Mouse (Mus musculus): ENCODE results near the gene Nin. TPM values are rescaled to one million over a fixed set of nuclear protein-coding genes. Genes with fewer than 3 reads are reported as not detected.

Nin gene
- polyA plus RNA-seq, 1 experiment from 2014 or later, result 9.1 TPM

DNA sequence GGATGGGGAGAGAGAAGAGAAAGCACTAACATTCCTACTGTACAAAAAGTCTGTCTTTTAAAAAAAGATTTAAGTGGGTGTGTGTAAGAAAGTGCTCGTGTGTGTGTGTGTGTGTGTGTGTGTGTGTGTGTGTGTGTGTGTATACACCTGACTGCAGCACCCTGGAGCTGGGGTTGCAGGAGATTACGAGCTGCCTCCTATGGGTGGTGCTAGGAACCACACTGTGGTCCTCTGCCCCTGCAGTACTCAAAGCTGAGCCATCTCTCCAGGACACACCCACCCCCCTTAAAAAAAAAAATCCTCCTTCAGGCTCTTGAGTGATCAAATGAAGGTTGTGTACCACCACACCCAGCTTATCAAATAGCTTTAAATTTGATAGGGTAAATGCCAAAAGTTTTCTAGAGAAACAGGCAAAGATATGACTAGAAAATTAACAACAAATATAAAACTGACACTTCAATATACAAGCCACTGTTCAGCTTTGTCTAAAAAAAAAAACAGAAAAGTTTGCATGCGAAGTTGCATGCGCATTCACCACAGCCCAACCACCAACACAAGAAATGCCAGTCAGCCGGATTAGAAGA is 27.6 kb upstream of the Nin start:
- Histone ChIP-seq H3K9me3 (replicated peaks) (no peaks in the 10 kb centered on the region), H3K4me3 (replicated peaks) (no peak overlapping the region), H3K27ac (replicated peaks) (no peak overlapping the region), H3K4me2 (no peak overlapping the region), H3K36me3 (no peaks in the 10 kb centered on the region), H3K27me3 (replicated peaks) (no peaks in the 10 kb centered on the region), H3K9ac (replicated peaks) (no peak overlapping the region), H3K4me1 (peaks cover 8% of the 10 kb centered on the region; the same call in 1 of the 2 replicates)
- no peak for ATAC-seq (ENCODE audit: low FRiP score)
- 95% methylated on average over 5 of the region's 5 CpGs for WGBS

DNA sequence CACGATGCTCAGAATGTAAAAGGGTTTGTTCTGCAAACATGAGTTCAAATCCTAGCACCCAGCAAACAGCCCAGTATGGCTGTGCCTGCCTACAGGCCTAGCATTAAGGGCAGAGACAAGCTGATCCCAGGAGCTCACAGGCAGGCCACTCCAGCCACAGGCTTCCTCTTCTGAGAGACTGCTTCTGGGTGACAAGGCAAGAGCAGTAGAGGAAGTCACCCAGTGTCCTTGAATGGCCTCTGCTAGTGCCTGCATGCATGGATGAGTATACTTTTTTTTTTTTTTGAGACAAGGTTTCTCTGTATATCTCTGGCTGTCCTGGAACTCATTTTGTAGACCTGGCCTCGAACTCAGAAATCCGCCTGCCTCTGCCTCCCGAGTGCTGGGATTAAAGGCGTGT is 27.0 kb upstream of the Nin start:
- Histone ChIP-seq H3K4me2 (no peak overlapping the region), H3K4me1 (peaks cover 8% of the 10 kb centered on the region; the same call in 1 of the 2 replicates), H3K36me3 (no peaks in the 10 kb centered on the region), H3K9me3 (replicated peaks) (no peaks in the 10 kb centered on the region), H3K27me3 (replicated peaks) (no peaks in the 10 kb centered on the region), H3K27ac (replicated peaks) (no peak overlapping the region), H3K4me3 (replicated peaks) (no peak overlapping the region), H3K9ac (replicated peaks) (no peak overlapping the region)
- ATAC-seq (ENCODE audit: low FRiP score), result no peak
- 95% methylated on average over 5 of the region's 5 CpGs for WGBS

GRCm38 (mm10) chr12:70139871-70140270 is 26.4 kb upstream of the Nin start:
- Histone ChIP-seq H3K27ac (replicated peaks) (no peak overlapping the region), H3K4me3 (replicated peaks) (no peak overlapping the region), H3K9me3 (replicated peaks) (no peaks in the 10 kb centered on the region), H3K4me2 (no peak overlapping the region), H3K4me1 (peaks cover 8% of the 10 kb centered on the region; the same call in 1 of the 2 replicates), H3K9ac (replicated peaks) (no peak overlapping the region), H3K36me3 (no peaks in the 10 kb centered on the region), H3K27me3 (replicated peaks) (no peaks in the 10 kb centered on the region)
- WGBS, result 79% methylated on average over 4 of the region's 4 CpGs
- no peak for ATAC-seq (ENCODE audit: low FRiP score)

GRCm38 (mm10) chr12:70137626-70138025 is 24.1 kb upstream of the Nin start:
- Histone ChIP-seq H3K4me2 (no peak overlapping the region), H3K9me3 (replicated peaks) (no peaks in the 10 kb centered on the region), H3K27ac (replicated peaks) (no peak overlapping the region), H3K9ac (replicated peaks) (no peak overlapping the region), H3K36me3 (no peaks in the 10 kb centered on the region), H3K4me3 (replicated peaks) (no peak overlapping the region), H3K27me3 (replicated peaks) (no peaks in the 10 kb centered on the region), H3K4me1 (peaks cover 4% of the 10 kb centered on the region; the same call in 1 of the 2 replicates)
- ATAC-seq (ENCODE audit: low FRiP score), result no peak
- WGBS, result 84% methylated on average over 9 of the region's 9 CpGs

GRCm38 (mm10) chr12:70137095-70137494 is 23.6 kb upstream of the Nin start:
- no peaks in the 10 kb centered on the region for H3K27me3 ChIP-seq (replicated peaks)
- H3K4me3 ChIP-seq (replicated peaks), result no peak overlapping the region
- peaks cover 4% of the 10 kb centered on the region; the same call in 1 of the 2 replicates for H3K4me1 ChIP-seq
- H3K27ac ChIP-seq (replicated peaks), result no peak overlapping the region
- no peaks in the 10 kb centered on the region for H3K9me3 ChIP-seq (replicated peaks)
- WGBS, result 61% methylated on average over 4 of the region's 4 CpGs
- no peak overlapping the region for H3K9ac ChIP-seq (replicated peaks)
- ATAC-seq (ENCODE audit: low FRiP score), result no peak
- H3K36me3 ChIP-seq, result no peaks in the 10 kb centered on the region
- H3K4me2 ChIP-seq, result no peak overlapping the region

- peaks cover 7% of the 10 kb centered on the region for H3K4me1 ChIP-seq
- WGBS, result 35% methylated on average over 12 of the region's 12 CpGs
- no peak overlapping the region for H3K4me3 ChIP-seq (replicated peaks)
- no peaks in the 10 kb centered on the region for H3K27me3 ChIP-seq (replicated peaks)
- no peaks in the 10 kb centered on the region for H3K36me3 ChIP-seq
- no peak overlapping the region for H3K27ac ChIP-seq (replicated peaks)
- no peaks in the 10 kb centered on the region for H3K9me3 ChIP-seq (replicated peaks)
- H3K9ac ChIP-seq (replicated peaks), result no peak overlapping the region
- H3K4me2 ChIP-seq, result no peak overlapping the region
- no peak for ATAC-seq (ENCODE audit: low FRiP score)
Observed at GRCm38 (mm10) chr12:70136185-70136756, 22.8 kb upstream of the Nin start.

DNA sequence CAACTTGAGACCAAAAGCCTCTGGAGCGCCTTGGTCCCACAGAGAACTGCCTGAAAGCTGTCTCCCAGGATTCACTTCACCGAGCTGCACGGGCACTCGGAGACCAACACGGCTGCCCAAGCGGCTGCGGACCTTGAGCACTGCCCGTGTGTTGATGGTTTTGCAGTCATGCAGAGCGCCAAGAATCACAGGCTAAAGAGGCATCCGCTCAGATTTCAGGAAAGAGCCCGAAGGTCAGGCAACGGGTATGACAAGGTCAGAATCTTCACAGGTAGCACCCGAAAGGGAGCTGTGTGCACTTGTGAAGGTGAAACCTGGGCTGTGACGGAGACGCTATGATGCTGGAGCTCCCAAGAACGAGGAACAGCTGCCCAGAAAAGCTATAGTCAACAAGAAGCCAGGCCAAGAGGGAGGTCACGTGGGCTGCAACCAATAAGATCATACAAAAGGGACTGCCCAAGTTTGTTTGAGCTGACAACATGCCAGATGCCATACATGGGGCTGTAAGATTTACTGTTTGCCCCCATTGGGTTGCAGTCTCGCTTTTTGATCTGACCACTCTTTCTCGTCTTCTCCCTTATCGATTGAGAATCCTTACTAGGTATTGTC is 21.2 kb upstream of the Nin start:
- Histone ChIP-seq H3K27ac (replicated peaks) (no peak overlapping the region), H3K9ac (replicated peaks) (no peak overlapping the region), H3K4me3 (replicated peaks) (no peak overlapping the region), H3K27me3 (replicated peaks) (no peaks in the 10 kb centered on the region), H3K9me3 (replicated peaks) (no peaks in the 10 kb centered on the region), H3K4me2 (no peak overlapping the region), H3K36me3 (no peaks in the 10 kb centered on the region), H3K4me1 (peaks cover 14% of the 10 kb centered on the region)
- ATAC-seq (ENCODE audit: low FRiP score), result no peak
- whole genome bisulfite sequencing, result 88% methylated on average over 20 of the region's 20 CpGs

GRCm38 (mm10) chr12:70131042-70131675 is 17.6 kb upstream of the Nin start:
- peaks cover 10% of the 10 kb centered on the region for H3K4me1 ChIP-seq
- ATAC-seq (ENCODE audit: low FRiP score), result peak; percentile 57

DNA sequence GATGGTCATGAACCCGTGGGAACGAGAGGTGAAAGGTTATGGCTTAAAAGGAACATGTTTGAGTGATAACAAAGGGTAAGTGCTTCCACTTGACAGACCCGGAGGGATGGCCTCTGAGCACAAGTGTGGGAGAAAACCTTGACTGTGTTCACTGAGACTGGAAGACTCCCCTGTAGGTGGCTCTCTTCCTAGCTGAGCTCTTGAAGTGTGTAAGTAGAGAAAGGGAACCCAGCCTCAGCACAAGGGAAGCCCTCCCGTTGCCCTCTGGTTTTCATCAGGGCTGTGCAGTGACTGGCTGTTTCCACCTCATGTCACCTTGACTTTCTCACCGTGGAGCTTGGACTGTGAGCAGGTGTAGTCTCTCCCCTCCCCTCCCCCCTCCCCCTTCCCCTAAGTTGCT is 15.6 kb upstream of the Nin start:
- H3K9ac ChIP-seq (replicated peaks), result no peak overlapping the region
- ATAC-seq (ENCODE audit: low FRiP score), result no peak
- H3K4me2 ChIP-seq, result no peak overlapping the region
- H3K27ac ChIP-seq (replicated peaks), result no peak overlapping the region
- H3K36me3 ChIP-seq, result no peaks in the 10 kb centered on the region
- H3K9me3 ChIP-seq (replicated peaks), result no peaks in the 10 kb centered on the region
- peaks cover 10% of the 10 kb centered on the region for H3K4me1 ChIP-seq
- H3K27me3 ChIP-seq (replicated peaks), result no peaks in the 10 kb centered on the region
- H3K4me3 ChIP-seq (replicated peaks), result no peak overlapping the region
- 59% methylated on average over 5 of the region's 5 CpGs for WGBS

More at GRCm38 (mm10) chr12:70131042-70131675, 17.6 kb upstream of the Nin start:
- WGBS, result 26% methylated on average over 20 of the region's 20 CpGs
- H3K27ac ChIP-seq (replicated peaks), result peak overlapping the region; percentile 60
- no peaks in the 10 kb centered on the region for H3K27me3 ChIP-seq (replicated peaks)
- H3K4me2 ChIP-seq, result peak overlapping the region; percentile 55
- H3K9ac ChIP-seq (replicated peaks), result peak overlapping the region; percentile 34
- H3K36me3 ChIP-seq, result no peaks in the 10 kb centered on the region
- H3K4me3 ChIP-seq (replicated peaks), result peak overlapping the region; percentile 29
- H3K9me3 ChIP-seq (replicated peaks), result no peaks in the 10 kb centered on the region

GRCm38 (mm10) chr12:70126626-70127025 is 13.1 kb upstream of the Nin start:
- 94% methylated on average over 4 of the region's 4 CpGs for WGBS
- peaks cover 10% of the 10 kb centered on the region for H3K4me1 ChIP-seq
- no peak overlapping the region for H3K4me3 ChIP-seq (replicated peaks)
- ATAC-seq (ENCODE audit: low FRiP score), result no peak
- H3K4me2 ChIP-seq, result no peak overlapping the region
- H3K9ac ChIP-seq (replicated peaks), result no peak overlapping the region
- no peaks in the 10 kb centered on the region for H3K36me3 ChIP-seq
- no peak overlapping the region for H3K27ac ChIP-seq (replicated peaks)
- no peaks in the 10 kb centered on the region for H3K9me3 ChIP-seq (replicated peaks)
- no peaks in the 10 kb centered on the region for H3K27me3 ChIP-seq (replicated peaks)

GRCm38 (mm10) chr12:70119552-70119951 is 6.0 kb upstream of the Nin start:
- Histone ChIP-seq H3K4me2 (no peak overlapping the region), H3K27me3 (replicated peaks) (no peaks in the 10 kb centered on the region), H3K9ac (replicated peaks) (no peak overlapping the region), H3K36me3 (no peaks in the 10 kb centered on the region), H3K4me1 (no peaks in the 10 kb centered on the region), H3K4me3 (replicated peaks) (no peak overlapping the region), H3K9me3 (replicated peaks) (no peaks in the 10 kb centered on the region), H3K27ac (replicated peaks) (no peak overlapping the region)
- ATAC-seq (ENCODE audit: low FRiP score), result no peak
- WGBS, result 80% methylated on average over 2 of the region's 2 CpGs
